Mouse (Mus musculus): Measurements from ENCODE around the gene Bnipl. TPM values are rescaled to one million over a fixed set of nuclear protein-coding genes. Genes with fewer than 3 reads are reported as not detected.
"Not testable (repeated sequence)": the region's sequence is repeated elsewhere in the genome, so short reads cannot be mapped to it uniquely, and the experiment has no call there.

Bnipl gene
- total RNA-seq, 1 experiment from 2014 or later, result not detected

- 0 out of 2 replicates have a peak, but pooled peaks have one; percentile 7 for ATAC-seq (replicated peaks; ENCODE audit: low read depth, poor library complexity, severe bottlenecking)
Measured at GRCm38 (mm10) chr3:95218466-95219137, 32.4 kb downstream of the Bnipl start.

GRCm38 (mm10) chr3:95217255-95218134 lies 33.5 kb downstream of the Bnipl start, which contains the start of gene Gabpb2:
Gene Gabpb2, minus strand, starts transcription at chr3:95217916.
- ATAC-seq (replicated peaks; ENCODE audit: low read depth, poor library complexity, severe bottlenecking), result peak; percentile 87

- no peak for ATAC-seq (replicated peaks; ENCODE audit: low read depth, poor library complexity, severe bottlenecking)
Measured at GRCm38 (mm10) chr3:95216655-95217254, 34.2 kb downstream of the Bnipl start.

- ATAC-seq (replicated peaks; ENCODE audit: low read depth, poor library complexity, severe bottlenecking), result no peak
Measured at GRCm38 (mm10) chr3:95213609-95213975, 37.4 kb downstream of the Bnipl start.

GRCm38 (mm10) chr3:95212889-95213608 lies 37.9 kb downstream of the Bnipl start:
- ATAC-seq (replicated peaks; ENCODE audit: low read depth, poor library complexity, severe bottlenecking), result not testable (repeated sequence)

GRCm38 (mm10) chr3:95210585-95210984 lies 40.4 kb downstream of the Bnipl start:
- ATAC-seq (replicated peaks; ENCODE audit: low read depth, poor library complexity, severe bottlenecking), result no peak

GRCm38 (mm10) chr3:95208286-95208685 lies 42.7 kb downstream of the Bnipl start:
- ATAC-seq (replicated peaks; ENCODE audit: low read depth, poor library complexity, severe bottlenecking), result no peak

GRCm38 (mm10) chr3:95203880-95204279 lies 47.1 kb downstream of the Bnipl start:
- no peak for ATAC-seq (replicated peaks; ENCODE audit: low read depth, poor library complexity, severe bottlenecking)

- ATAC-seq (replicated peaks; ENCODE audit: low read depth, poor library complexity, severe bottlenecking), result no peak
Measured at GRCm38 (mm10) chr3:95200562-95200961, 50.4 kb downstream of the Bnipl start.

GRCm38 (mm10) chr3:95200132-95200531 lies 50.9 kb downstream of the Bnipl start:
- no peak for ATAC-seq (replicated peaks; ENCODE audit: low read depth, poor library complexity, severe bottlenecking)

GRCm38 (mm10) chr3:95199101-95199500 lies 51.9 kb downstream of the Bnipl start:
- ATAC-seq (replicated peaks; ENCODE audit: low read depth, poor library complexity, severe bottlenecking), result no peak

GRCm38 (mm10) chr3:95195772-95196171 lies 55.2 kb downstream of the Bnipl start:
- ATAC-seq (replicated peaks; ENCODE audit: low read depth, poor library complexity, severe bottlenecking), result no peak

- no peak for ATAC-seq (replicated peaks; ENCODE audit: low read depth, poor library complexity, severe bottlenecking)
Measured at GRCm38 (mm10) chr3:95194721-95195135, 56.3 kb downstream of the Bnipl start.

Other genes starting within 250 kb of the Bnipl start
- gene Zfp687, start 235.7 kb downstream of the Bnipl start, total RNA-seq (2017), result 18.2 and 20.6 TPM in 2 replicates
- 210 and 232 TPM in 2 replicates for gene Psmd4, start 208.6 kb downstream of the Bnipl start, total RNA-seq (2017)
- 13.3 and 19.2 TPM in 2 replicates for gene Pip5k1a, start 144.3 kb downstream of the Bnipl start, total RNA-seq (2017)
- gene Vps72, start 140.2 kb downstream of the Bnipl start, total RNA-seq (2017), result 82.0 and 161 TPM in 2 replicates
- gene Tmod4, start 126.7 kb downstream of the Bnipl start, total RNA-seq (2017), result not detected in 2 replicates
- gene Scnm1, start 117.2 kb downstream of the Bnipl start, total RNA-seq (2017), result 59.6 and 88.2 TPM in 2 replicates
- 2.9 and 6.9 TPM in 2 replicates for gene Lysmd1, start 117.1 kb downstream of the Bnipl start, total RNA-seq (2017)
- 21.8 and 38.5 TPM in 2 replicates for gene Tnfaip8l2, start 108.8 kb downstream of the Bnipl start, total RNA-seq (2017)
- 0.64 and 4.6 TPM in 2 replicates for gene Sema6c, start 90.7 kb downstream of the Bnipl start, total RNA-seq (2017)
- gene Gabpb2, start 33.3 kb downstream of the Bnipl start, total RNA-seq (2017), result 50.1 and 53.9 TPM in 2 replicates
- 55.4 and 57.6 TPM in 2 replicates for gene Cdc42se1, start 22.5 kb downstream of the Bnipl start, total RNA-seq (2017)
- 7.9 and 9.2 TPM in 2 replicates for gene Mllt11, start 19.0 kb downstream of the Bnipl start, total RNA-seq (2017)
- gene Gm128, start 9.6 kb downstream of the Bnipl start, total RNA-seq (2017), result 0.64 and 0.82 TPM in 2 replicates
- gene Mindy1, start 30.2 kb upstream of the Bnipl start, total RNA-seq (2017), result 26.2 and 31.4 TPM in 2 replicates
- gene Prune1, start 30.9 kb upstream of the Bnipl start, total RNA-seq (2017), result 8.4 and 10.3 TPM in 2 replicates
- 5.9 and 12.1 TPM in 2 replicates for gene Anxa9, start 56.0 kb upstream of the Bnipl start, total RNA-seq (2017)
- 94.9 and 102 TPM in 2 replicates for gene Cers2, start 63.6 kb upstream of the Bnipl start, total RNA-seq (2017)
- 35.8 and 44.9 TPM in 2 replicates for gene Setdb1, start 106.0 kb upstream of the Bnipl start, total RNA-seq (2017)
- gene 4930558C23Rik, start 151.6 kb upstream of the Bnipl start, total RNA-seq (2017), result not detected in 2 replicates
- 24.9 and 31.3 TPM in 2 replicates for gene Arnt, start 183.2 kb upstream of the Bnipl start, total RNA-seq (2017)
- not detected in 2 replicates for gene Ctsk, start 248.1 kb upstream of the Bnipl start, total RNA-seq (2017)

Data from common myeloid progenitor, adult 5-6 weeks (primary cell).